Mouse (Mus musculus) bone marrow, adult 2 months (tissue): ENCODE data around the gene Caap1. TPM values are rescaled to one million over a fixed set of nuclear protein-coding genes. Genes with fewer than 3 reads are reported as not detected.

ENCODE experiments used
- H3K27ac ChIP-seq: fragments of 200-500 bp; 2 replicates; pipeline ENCODE4 v1.5.1; 2012; ENCODE audit warnings: low read depth, mild to moderate bottlenecking, control low read depth, inconsistent platforms, low read length; ENCODE audit not compliant: control insufficient read depth, poor library complexity, insufficient read depth
- H3K4me1 ChIP-seq: fragments of 200-500 bp; 2 replicates; pipeline ENCODE4 v1.6.1; 2011; ENCODE audit warnings: low read length; ENCODE audit not compliant: control insufficient read depth, insufficient read depth
- H3K4me3 ChIP-seq: fragments of 200-500 bp; replicated peaks from 2 replicates; pipeline ENCODE3; 2011; ENCODE audit warnings: mild to moderate bottlenecking, low read depth, low read length, control low read depth; ENCODE audit not compliant: control insufficient read depth
- CTCF ChIP-seq: fragments of 200-500 bp; IDR thresholded peaks from 2 replicates; pipeline ENCODE4 v1.5.1; 2011; ENCODE audit warnings: low read length, control low read depth; ENCODE audit not compliant: control insufficient read depth, insufficient read depth
- POLR2A ChIP-seq: fragments of 200-500 bp; IDR thresholded peaks from 2 replicates; pipeline ENCODE4 v1.6.1; 2011; ENCODE audit warnings: low read depth, mild to moderate bottlenecking, control low read depth, low read length, borderline replicate concordance; ENCODE audit not compliant: control insufficient read depth
- WGBS: fragments of 180-500 bp; shearing (Covaris S2); methylation state at CpG from one replicate; pipeline ENCODE4 v1.1.7; 2018; 5-methylcytosine and 5-hydroxymethylcytosine counted together
- polyA plus RNA-seq: library from polyadenylated mRNA; stranded (reverse); fragments of >200 nt; gene quantifications from 2 replicates; pipeline ENCODE4 v1.2.4, GENCODE M21; 2011; ENCODE audit warnings: low replicate concordance; ENCODE audit not compliant: missing spikeins, insufficient read depth, insufficient read length

Gene Caap1
- polyA plus RNA-seq: 6.2 and 6.6 TPM in 2 replicates

GRCm38 (mm10) chr4:94556265-94557054 is at the start of gene Caap1, which contains the start of gene Gm10306:
Caap1 (minus strand) TSS chr4:94556796.
Gm10306 (plus strand) TSS chr4:94556546.
- Histone ChIP-seq H3K4me3 (peak within 1 kb of the TSS; percentile 82), H3K27ac (peak within 1 kb of the TSS; percentile 80), H3K4me1 (peaks cover 1% of the 10 kb centered on the region; the same call in 1 of the 2 replicates)
- WGBS: under 1% methylated on average over 83 of the region's 83 CpGs
- no peak for TF ChIP-seq CTCF
- TF ChIP-seq POLR2A: peak; percentile 84; the same call in 1 of the 2 replicates

GRCm38 (mm10) chr4:94605591-94605990 is 49.0 kb upstream of the Caap1 start:
- TF ChIP-seq CTCF (no peak), POLR2A (no peak)
- no peak overlapping the region for H3K27ac ChIP-seq
- H3K4me3 ChIP-seq: no peak overlapping the region
- no peaks in the 10 kb centered on the region for H3K4me1 ChIP-seq
- WGBS: 82% methylated on average over 2 of the region's 2 CpGs

GRCm38 (mm10) chr4:94604452-94605019 is 47.9 kb upstream of the Caap1 start:
- no peak overlapping the region for H3K27ac ChIP-seq
- H3K4me1 ChIP-seq: no peaks in the 10 kb centered on the region
- H3K4me3 ChIP-seq: no peak overlapping the region
- WGBS: 82% methylated on average over 2 of the region's 2 CpGs
- TF ChIP-seq CTCF: no peak
- no peak for TF ChIP-seq POLR2A

GRCm38 (mm10) chr4:94603031-94603629 is 46.5 kb upstream of the Caap1 start, which contains the start of gene Plaa:
Plaa (minus strand) TSS chr4:94603244.
- H3K4me3 ChIP-seq: peak within 1 kb of the TSS; percentile 93
- no peaks in the 10 kb centered on the region for H3K4me1 ChIP-seq
- WGBS: under 1% methylated on average over 61 of the region's 61 CpGs
- peak; percentile 43; the same call in 1 of the 2 replicates for TF ChIP-seq POLR2A
- TF ChIP-seq CTCF: no peak
- peak within 1 kb of the TSS; percentile 84 for H3K27ac ChIP-seq

GRCm38 (mm10) chr4:94602496-94603030 is 46.0 kb upstream of the Caap1 start:
- peak overlapping the region; percentile 84 for H3K27ac ChIP-seq
- TF ChIP-seq CTCF (0 out of 2 replicates have a peak, but pooled peaks have one; percentile 2), POLR2A (no peak)
- WGBS: under 1% methylated on average over 33 of the region's 33 CpGs
- H3K4me1 ChIP-seq: no peaks in the 10 kb centered on the region
- H3K4me3 ChIP-seq: peak overlapping the region; percentile 93

GRCm38 (mm10) chr4:94601395-94601794 is 44.8 kb upstream of the Caap1 start:
- 71% methylated on average over 4 of the region's 4 CpGs for WGBS

GRCm38 (mm10) chr4:94592709-94593108 is 36.1 kb upstream of the Caap1 start:
- Histone ChIP-seq H3K27ac (no peak overlapping the region), H3K4me3 (no peak overlapping the region), H3K4me1 (no peaks in the 10 kb centered on the region)
- no peak for TF ChIP-seq POLR2A
- no peak for TF ChIP-seq CTCF

More at GRCm38 (mm10) chr4:94601395-94601794, 44.8 kb upstream of the Caap1 start:
- Histone ChIP-seq H3K4me3 (no peak overlapping the region), H3K4me1 (no peaks in the 10 kb centered on the region), H3K27ac (no peak overlapping the region)
- TF ChIP-seq POLR2A: no peak
- TF ChIP-seq CTCF: no peak
